Comparison of ENCODE assay signal across 7 mouse cellular contexts in genomic region chr5:122527761-122528160, GRCm38 (mm10). TPM values are rescaled to one million over a fixed set of nuclear protein-coding genes. Genes with fewer than 3 reads are reported as not detected.
A peak's percentile ranks its signal among the peaks of the same experiment; 100 is the strongest.
DNase-seq lines count a peak whose midpoint lies in the region; ATAC-seq and TF ChIP-seq lines count a peak whose summit lies in the region.

No protein-coding gene starts in this region.

- intact Hi-C loops in left cerebral cortex, postnatal 25 days (cut with DNase I), result no loop called here

- no peak for DNase-seq in lung, embryonic 14.5 days
- no peak for DNase-seq in lung, postnatal 36 days
- DNase-seq in forelimb bud, embryonic 11.5 days (ENCODE audit: low read depth, low spot score), result peak; percentile 61
- no peak for DNase-seq in hindbrain, embryonic 14.5 days (ENCODE audit: low spot score)
- no peak for DNase-seq in liver, postnatal 0 days
- DNase-seq in left cerebral cortex, postnatal 25 days (ENCODE audit: low spot score in 2 of 2), result no peak
- no peak for DNase-seq in ovary, postnatal 10 days (ENCODE audit: low spot score)

- H3K36me3 ChIP-seq in lung, embryonic 14.5 days (ENCODE audit: insufficient read depth), result no peaks in the 10 kb centered on the region
- 0 out of 2 replicates have a peak, but pooled peaks cover 4% of the 10 kb centered on the region for H3K36me3 ChIP-seq in hindbrain, embryonic 14.5 days (replicated peaks; ENCODE audit: control insufficient read depth, insufficient read depth)
- H3K36me3 ChIP-seq in liver, postnatal 0 days (replicated peaks; ENCODE audit: insufficient read depth, low read length), result no peaks in the 10 kb centered on the region

- no peaks in the 10 kb centered on the region for H3K27me3 ChIP-seq in lung, embryonic 14.5 days (ENCODE audit: insufficient read depth, low read length)
- H3K27me3 ChIP-seq in hindbrain, embryonic 14.5 days (ENCODE audit: control insufficient read depth, insufficient read depth, low read length), result no peaks in the 10 kb centered on the region
- no peaks in the 10 kb centered on the region for H3K27me3 ChIP-seq in liver, postnatal 0 days (ENCODE audit: insufficient read depth, low read length)

- H3K4me3 ChIP-seq in lung, embryonic 14.5 days (ENCODE audit: low read depth, low read length), result no peak overlapping the region
- H3K4me3 ChIP-seq in hindbrain, embryonic 14.5 days (replicated peaks; ENCODE audit: low read length), result no peak overlapping the region
- H3K4me3 ChIP-seq in liver, postnatal 0 days (ENCODE audit: low read depth, low read length), result no peak overlapping the region

- H3K9ac ChIP-seq in lung, embryonic 14.5 days, result peak overlapping the region; percentile 11; the same call in 1 of the 2 replicates
- no peak overlapping the region for H3K9ac ChIP-seq in hindbrain, embryonic 14.5 days
- H3K9ac ChIP-seq in liver, postnatal 0 days (replicated peaks), result no peak overlapping the region

- TF ChIP-seq EP300 in liver, postnatal 0 days (IDR thresholded peaks at IDR 0.05; ENCODE audit: low read depth), result no peak

- no peaks in the 10 kb centered on the region for H3K9me3 ChIP-seq in lung, embryonic 14.5 days (ENCODE audit: low read depth, low read length)
- H3K9me3 ChIP-seq in hindbrain, embryonic 14.5 days (ENCODE audit: control insufficient read depth, low read length), result no peaks in the 10 kb centered on the region
- H3K9me3 ChIP-seq in liver, postnatal 0 days (ENCODE audit: low read length), result no peaks in the 10 kb centered on the region

- H3K27ac ChIP-seq in lung, embryonic 14.5 days (ENCODE audit: low read depth), result peak overlapping the region; percentile 52; the same call in 1 of the 2 replicates
- H3K27ac ChIP-seq in hindbrain, embryonic 14.5 days, result peak overlapping the region; percentile 44; the same call in 1 of the 2 replicates
- peak overlapping the region; percentile 91 for H3K27ac ChIP-seq in liver, postnatal 0 days (ENCODE audit: low read depth)

- ATAC-seq in lung, embryonic 14.5 days (ENCODE audit: insufficient read depth), result no peak
- ATAC-seq in hindbrain, embryonic 14.5 days (ENCODE audit: low FRiP score), result no peak
- peak; percentile 11; the same call in 1 of the 2 replicates for ATAC-seq in liver, postnatal 0 days

- WGBS in lung, embryonic 14.5 days, result 34% methylated on average over 11 of the region's 11 CpGs
- WGBS in hindbrain, embryonic 14.5 days, result 59% methylated on average over 11 of the region's 11 CpGs
- 39% methylated on average over 11 of the region's 11 CpGs for WGBS in liver, postnatal 0 days (ENCODE audit: insufficient replicate concordance)

- H3K4me2 ChIP-seq in lung, embryonic 14.5 days, result no peak overlapping the region
- no peak overlapping the region for H3K4me2 ChIP-seq in hindbrain, embryonic 14.5 days (replicated peaks)
- peak overlapping the region; percentile 48 for H3K4me2 ChIP-seq in liver, postnatal 0 days (ENCODE audit: low read depth, low read length)

- no peak for TF ChIP-seq CTCF in lung, embryonic 14.5 days (IDR thresholded peaks at IDR 0.05; ENCODE audit: low read depth)
- TF ChIP-seq CTCF in liver, postnatal 0 days (IDR thresholded peaks at IDR 0.05; ENCODE audit: low read depth), result no peak

- H3K4me1 ChIP-seq in lung, embryonic 14.5 days (ENCODE audit: insufficient read depth), result peaks cover 20% of the 10 kb centered on the region
- no peaks in the 10 kb centered on the region for H3K4me1 ChIP-seq in hindbrain, embryonic 14.5 days (replicated peaks; ENCODE audit: control insufficient read depth, insufficient read depth, low read length)
- peaks cover 36% of the 10 kb centered on the region for H3K4me1 ChIP-seq in liver, postnatal 0 days (ENCODE audit: insufficient read depth)

RNA-seq across cellular contexts. Expression of gene Atp2a2, which starts 25.7 kb away (rescaled TPM):
- polyA plus RNA-seq in lung, embryonic 14.5 days (2014; fragmentation: Nextera tagmentation; extraction: Ambion mirVana), result 43.8 and 45.5 TPM in 2 replicates
- polyA plus RNA-seq in hindbrain, embryonic 14.5 days (2014; fragmentation: Nextera tagmentation; extraction: Ambion mirVana), result 74.1 and 74.7 TPM in 2 replicates
- 13.5 and 14.8 TPM in 2 replicates for polyA plus RNA-seq in liver, postnatal 0 days (2015; fragmentation: Nextera tagmentation; extraction: Ambion mirVana)
- 100 to 1,000 TPM; 748 to 749 TPM for total RNA-seq in left cerebral cortex, postnatal 25 days (2021)
